Mouse (Mus musculus) thymus, adult 2 months (tissue): Measurements from ENCODE around the gene Kpna7. TPM values are rescaled to one million over a fixed set of nuclear protein-coding genes. Genes with fewer than 3 reads are reported as not detected.

Experiments used
- DNase-seq: peaks from one replicate; pipeline ENCODE4 v3.0.0; 2021
- H3K27ac ChIP-seq: fragments of 200-500 bp; 2 replicates; pipeline ENCODE4 v1.5.1; 2012; ENCODE audit warnings: low read length, control low read depth; ENCODE audit not compliant: control insufficient read depth, insufficient read depth
- H3K27me3 ChIP-seq: fragments of 200-500 bp; 2 replicates; pipeline ENCODE4 v1.6.1; 2012; ENCODE audit warnings: mild to moderate bottlenecking, low read length, moderate library complexity, mixed read lengths; ENCODE audit not compliant: control insufficient read depth, insufficient read depth
- H3K36me3 ChIP-seq: fragments of 200-500 bp; 2 replicates; pipeline ENCODE4 v1.6.1; 2012; ENCODE audit warnings: mild to moderate bottlenecking, low read length, moderate library complexity; ENCODE audit not compliant: control insufficient read depth, insufficient read depth
- H3K4me1 ChIP-seq: fragments of 200-500 bp; replicated peaks from 2 replicates; pipeline ENCODE4 v1.6.1; 2012; ENCODE audit warnings: low read length; ENCODE audit not compliant: control insufficient read depth, insufficient read depth
- H3K4me3 ChIP-seq: fragments of 200-500 bp; 2 replicates; pipeline ENCODE4 v1.5.1; 2012; ENCODE audit warnings: mild to moderate bottlenecking, low read length, control low read depth, moderate library complexity; ENCODE audit not compliant: control insufficient read depth, insufficient read depth
- CTCF ChIP-seq: fragments of 200-500 bp; IDR thresholded peaks from 2 replicates; pipeline ENCODE4 v1.5.1; 2012; ENCODE audit warnings: mild to moderate bottlenecking, control low read depth, low read length, moderate library complexity, borderline replicate concordance; ENCODE audit not compliant: control insufficient read depth, poor library complexity, insufficient read depth; ENCODE audit errors: extremely low read depth
- POLR2A ChIP-seq: fragments of 200-500 bp; IDR thresholded peaks from 2 replicates; pipeline ENCODE4 v1.6.1; 2012; ENCODE audit warnings: mild to moderate bottlenecking, low read length, control low read depth, moderate library complexity; ENCODE audit not compliant: control insufficient read depth, poor library complexity, insufficient read depth; ENCODE audit errors: extremely low read depth
- WGBS: fragments of 180-500 bp; shearing (Covaris S2); methylation state at CpG from one replicate; pipeline ENCODE4 v1.1.7; 2018; 5-methylcytosine and 5-hydroxymethylcytosine counted together
- polyA plus RNA-seq: library from polyadenylated mRNA; depleted of rRNA; stranded (reverse); fragments of >200 nt; gene quantifications from 2 replicates; pipeline ENCODE4 v1.2.3, GENCODE M21; 2012

Gene Kpna7
- polyA plus RNA-seq, 1 experiment: 0.27 TPM

DNA sequence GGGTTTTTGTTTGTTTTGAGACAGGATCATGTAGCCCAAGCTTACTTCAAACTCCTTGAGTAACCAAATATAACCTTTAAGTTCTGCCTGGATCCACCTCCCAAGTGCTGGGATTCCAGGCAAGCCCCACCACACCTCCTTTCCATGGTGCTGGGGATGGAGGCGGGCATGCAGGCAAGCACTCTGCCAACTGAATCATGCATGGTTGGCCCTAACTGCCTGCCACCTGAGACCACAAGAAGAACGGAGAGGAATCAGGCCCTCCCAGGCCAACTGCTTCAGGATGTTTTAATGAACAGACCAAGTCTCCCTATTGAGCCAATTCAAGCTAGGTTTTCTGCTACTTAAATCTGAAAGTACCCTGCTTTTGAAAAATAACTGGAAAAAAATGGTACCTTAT is 131.2 kb downstream of the Kpna7 start:
- no peaks in the 10 kb centered on the region for H3K27me3 ChIP-seq
- TF ChIP-seq CTCF (no peak), POLR2A (no peak)
- no peak overlapping the region for H3K27ac ChIP-seq
- 0 out of 2 replicates have a peak, but pooled peaks cover 3% of the 10 kb centered on the region for H3K4me1 ChIP-seq
- no peak overlapping the region for H3K4me3 ChIP-seq
- DNase-seq: no peak
- H3K36me3 ChIP-seq: no peaks in the 10 kb centered on the region
- 74% methylated on average over 2 of the region's 2 CpGs for WGBS

DNA sequence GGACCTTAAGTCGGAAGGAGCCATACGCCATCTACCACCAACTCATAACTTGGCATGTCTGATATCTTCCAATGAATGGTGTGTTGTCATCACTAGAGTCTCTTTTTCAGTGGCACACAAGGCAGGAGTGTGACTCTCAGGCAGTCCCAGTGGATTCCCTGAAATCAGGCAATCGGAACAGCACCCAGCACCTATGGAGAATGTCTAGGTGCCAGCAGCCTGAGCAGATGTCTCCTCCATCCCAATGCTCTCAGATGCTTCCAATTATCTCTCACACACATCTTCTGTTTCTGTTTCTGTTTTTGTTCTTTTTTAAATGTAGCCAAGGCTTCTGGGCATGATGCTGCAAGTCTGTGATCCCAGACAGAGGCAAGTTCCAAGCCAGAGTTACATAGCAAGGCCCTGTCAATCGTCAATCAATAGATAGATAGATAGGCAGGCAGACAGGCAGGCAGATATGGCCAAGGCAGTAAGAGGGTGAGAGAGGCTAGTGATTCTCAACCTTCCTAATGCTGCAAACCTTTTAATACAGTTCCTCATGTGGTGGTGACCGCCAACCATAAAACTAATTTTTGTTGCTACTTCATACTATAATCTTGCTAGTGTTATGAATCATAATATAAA is 133.3 kb downstream of the Kpna7 start:
- H3K36me3 ChIP-seq: no peaks in the 10 kb centered on the region
- H3K4me1 ChIP-seq: 0 out of 2 replicates have a peak, but pooled peaks cover 6% of the 10 kb centered on the region
- H3K4me3 ChIP-seq: no peak overlapping the region
- no peaks in the 10 kb centered on the region for H3K27me3 ChIP-seq
- no peak for DNase-seq
- 98% methylated on average over 5 of the region's 5 CpGs for WGBS
- TF ChIP-seq POLR2A: no peak
- no peak for TF ChIP-seq CTCF
- H3K27ac ChIP-seq: no peak overlapping the region

DNA sequence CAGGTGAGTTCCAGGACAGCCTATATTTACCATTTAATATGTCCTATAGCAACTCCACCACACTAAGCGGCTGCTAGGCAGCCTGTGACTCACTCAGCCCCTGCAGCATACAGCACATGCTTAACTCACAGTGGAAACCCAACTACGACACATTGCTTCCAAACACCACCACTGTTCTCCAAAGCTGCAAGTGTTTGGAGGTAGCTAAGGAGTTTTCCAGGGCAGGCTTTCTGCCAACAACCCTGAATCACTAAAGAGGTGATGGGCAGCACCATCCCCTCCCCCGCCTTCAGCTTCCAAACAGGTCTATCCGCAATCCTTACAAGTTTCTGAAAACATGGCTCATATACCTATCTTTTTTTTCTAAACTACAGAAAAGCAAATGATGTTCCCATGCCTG is 134.0 kb downstream of the Kpna7 start:
- H3K4me1 ChIP-seq: 0 out of 2 replicates have a peak, but pooled peaks cover 6% of the 10 kb centered on the region
- H3K27ac ChIP-seq: no peak overlapping the region
- no peaks in the 10 kb centered on the region for H3K27me3 ChIP-seq
- no peaks in the 10 kb centered on the region for H3K36me3 ChIP-seq
- TF ChIP-seq CTCF (no peak), POLR2A (no peak)
- no peak overlapping the region for H3K4me3 ChIP-seq
- WGBS: 95% methylated on average over 4 of the region's 4 CpGs
- DNase-seq: no peak

DNA sequence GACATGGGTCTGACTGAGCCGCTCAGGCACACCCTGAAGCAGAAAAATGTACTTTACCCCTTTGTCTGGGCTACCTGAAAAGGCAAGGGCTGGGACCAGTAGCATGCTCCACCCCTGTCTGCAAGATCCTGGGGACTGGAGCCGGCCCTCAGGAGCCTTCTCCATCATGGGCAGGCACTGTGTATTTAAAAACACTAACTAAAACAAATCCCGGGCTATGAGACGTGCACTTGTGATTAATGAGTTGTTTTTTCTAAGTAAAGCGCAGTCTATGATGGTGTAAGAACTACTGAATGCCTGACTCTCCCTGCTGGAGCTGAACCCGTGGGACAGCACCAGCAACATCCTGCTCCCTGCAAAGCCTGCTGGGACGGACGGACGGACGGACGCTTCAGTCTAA is 135.4 kb downstream of the Kpna7 start:
- Histone ChIP-seq H3K36me3 (no peaks in the 10 kb centered on the region), H3K4me3 (no peak overlapping the region), H3K4me1 (0 out of 2 replicates have a peak, but pooled peaks cover 4% of the 10 kb centered on the region), H3K27me3 (no peaks in the 10 kb centered on the region), H3K27ac (no peak overlapping the region)
- 93% methylated on average over 11 of the region's 11 CpGs for WGBS
- no peak for DNase-seq
- TF ChIP-seq CTCF (no peak), POLR2A (no peak)

DNA sequence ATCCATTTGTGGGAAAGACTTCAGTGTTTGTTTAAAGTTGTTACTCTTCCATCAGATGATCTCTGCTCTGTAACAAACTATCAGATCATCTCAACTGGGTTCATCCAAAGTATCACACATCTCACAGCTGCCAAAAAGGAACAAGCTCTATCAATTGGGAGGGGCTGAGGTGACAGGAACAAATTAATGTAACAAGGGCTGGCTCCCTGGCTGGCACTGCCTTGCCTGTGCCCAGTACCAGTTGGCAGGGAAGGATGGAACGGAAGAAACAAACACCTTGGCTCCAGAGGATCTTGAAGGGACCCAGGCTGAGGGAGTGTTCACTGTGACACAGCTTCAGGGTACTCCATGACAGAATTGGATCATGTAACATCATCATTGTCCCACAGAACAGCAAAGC is 135.8 kb downstream of the Kpna7 start:
- DNase-seq: no peak
- TF ChIP-seq POLR2A (no peak), CTCF (no peak)
- H3K27me3 ChIP-seq: no peaks in the 10 kb centered on the region
- H3K27ac ChIP-seq: no peak overlapping the region
- 0 out of 2 replicates have a peak, but pooled peaks cover 4% of the 10 kb centered on the region for H3K4me1 ChIP-seq
- 97% methylated on average over 1 of the region's 1 CpGs for WGBS
- no peak overlapping the region for H3K4me3 ChIP-seq
- no peaks in the 10 kb centered on the region for H3K36me3 ChIP-seq

DNA sequence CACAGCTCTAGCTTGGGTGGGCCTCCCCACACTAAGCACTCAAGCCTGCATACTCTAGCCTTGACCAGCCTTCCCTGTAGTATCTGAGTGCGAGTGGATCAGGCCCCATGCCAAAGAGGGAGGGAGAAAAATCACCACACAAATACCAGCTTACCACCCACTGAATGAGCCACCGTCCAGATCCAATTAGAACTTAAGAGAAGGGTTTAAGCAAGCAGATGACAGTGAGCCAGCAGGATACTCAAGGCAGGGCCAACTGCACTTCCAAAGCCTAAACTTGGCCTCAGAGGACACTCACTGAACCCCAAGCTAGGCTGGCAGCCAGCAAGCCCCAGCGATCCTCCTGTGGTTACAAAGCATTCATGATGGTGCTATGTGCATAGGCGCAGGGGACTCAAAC is 137.8 kb downstream of the Kpna7 start:
- Histone ChIP-seq H3K4me3 (no peak overlapping the region), H3K27me3 (no peaks in the 10 kb centered on the region), H3K27ac (no peak overlapping the region), H3K36me3 (no peaks in the 10 kb centered on the region), H3K4me1 (0 out of 2 replicates have a peak, but pooled peaks cover 4% of the 10 kb centered on the region)
- WGBS: 88% methylated on average over 4 of the region's 4 CpGs
- TF ChIP-seq CTCF: no peak
- no peak for TF ChIP-seq POLR2A
- no peak for DNase-seq
